Mouse (Mus musculus) C2C12 (cell line): ENCODE results near the gene Cd79b.

ENCODE experiments used
- CEBPB ChIP-seq: IDR thresholded peaks from one replicate; pipeline ENCODE4 v1.6.1; 2011; ENCODE audit warnings: low read depth, mild to moderate bottlenecking, control low read depth, moderate library complexity
- CTCF ChIP-seq: IDR thresholded peaks from one replicate; pipeline ENCODE4 v1.5.1; 2011; ENCODE audit not compliant: control insufficient read depth, insufficient read depth, insufficient read length
- FOSL1 ChIP-seq: IDR thresholded peaks from one replicate; pipeline ENCODE4 v1.8.0; 2011; ENCODE audit warnings: mild to moderate bottlenecking, low read length; ENCODE audit not compliant: poor library complexity, insufficient read depth, severe bottlenecking
- MAX ChIP-seq: IDR thresholded peaks from one replicate; pipeline ENCODE4 v1.6.1; 2011; ENCODE audit warnings: mild to moderate bottlenecking, control low read depth
- MYOG ChIP-seq: IDR thresholded peaks from one replicate; pipeline ENCODE4 v1.6.1; 2011; ENCODE audit not compliant: control insufficient read depth, insufficient read length; ENCODE audit errors: extremely low read depth
- USF1 ChIP-seq: IDR thresholded peaks from one replicate; pipeline ENCODE4 v1.6.1; 2011; ENCODE audit warnings: low read depth, mild to moderate bottlenecking, control low read depth, moderate library complexity

GRCm38 (mm10) chr11:106328521-106328920 lies 14.0 kb upstream of the Cd79b start:
- TF ChIP-seq CTCF = no peak
- TF ChIP-seq USF1 = no peak
- no peak for TF ChIP-seq MAX
- no peak for TF ChIP-seq CEBPB
- TF ChIP-seq FOSL1 = no peak
- TF ChIP-seq MYOG = no peak
